Mouse (Mus musculus) frontal cortex, adult 2 months (tissue): Measurements from ENCODE around the gene Zfp874a. TPM values are rescaled to one million over a fixed set of nuclear protein-coding genes. Genes with fewer than 3 reads are reported as not detected.
"Not testable (repeated sequence)": the region's sequence is repeated elsewhere in the genome, so short reads cannot be mapped to it uniquely, and the experiment has no call there.

Source experiments
- DNase-seq, 2 experiments: peaks; one replicate each; pipeline ENCODE4 v3.0.0; 2022; ENCODE audit warnings: low spot score in 1 of 2; ENCODE audit errors: extremely low spot score in 1 of 2
- polyA plus RNA-seq: library from polyadenylated mRNA; depleted of rRNA; stranded (reverse); fragments of >200 nt; gene quantifications from 2 replicates; pipeline ENCODE4 v1.2.3, GENCODE M21; 2012; rRNA removed

Zfp874a gene
- polyA plus RNA-seq, 1 experiment = 8.4 TPM

DNA sequence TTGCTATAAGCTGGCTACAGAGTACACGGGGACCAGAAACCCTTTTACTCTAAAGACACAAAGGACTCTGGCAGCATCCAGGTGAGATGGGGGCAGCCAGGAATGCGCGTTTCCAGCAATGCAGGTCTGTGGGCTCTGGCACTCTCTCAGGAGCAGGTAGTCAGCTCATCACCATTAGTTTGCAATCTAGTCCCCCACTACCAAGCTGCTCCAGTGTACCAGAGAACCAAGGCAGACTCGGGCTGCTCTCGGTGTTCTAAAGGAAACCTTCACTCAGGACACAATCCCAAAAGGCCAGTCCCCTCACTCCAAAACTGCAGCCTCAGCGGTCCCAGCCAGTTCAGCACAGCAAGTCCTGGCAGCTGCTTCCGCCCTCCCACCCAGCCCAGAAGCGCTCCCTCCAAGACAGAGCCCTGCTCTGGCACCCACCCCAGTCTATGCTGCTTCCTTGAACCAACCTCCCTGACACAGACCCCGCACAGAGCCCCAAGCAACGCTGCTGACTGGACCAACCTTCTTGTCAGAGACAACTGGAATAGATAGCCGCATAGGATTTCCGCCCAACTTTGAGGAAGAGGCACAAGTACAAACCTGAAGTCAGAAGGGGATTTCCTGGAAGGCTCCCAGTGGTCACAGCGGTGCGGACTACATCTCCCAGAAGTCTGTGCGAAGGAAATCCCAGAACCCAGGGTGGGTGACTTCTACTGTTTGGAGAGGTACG lies 52.1 kb downstream of the Zfp874a start, which contains the start of gene Zfp429:
TSS of gene Zfp429 (minus strand) at position 637 of the 721 bp plus-strand sequence.
- peak; percentile 41 to 80 for DNase-seq

DNA sequence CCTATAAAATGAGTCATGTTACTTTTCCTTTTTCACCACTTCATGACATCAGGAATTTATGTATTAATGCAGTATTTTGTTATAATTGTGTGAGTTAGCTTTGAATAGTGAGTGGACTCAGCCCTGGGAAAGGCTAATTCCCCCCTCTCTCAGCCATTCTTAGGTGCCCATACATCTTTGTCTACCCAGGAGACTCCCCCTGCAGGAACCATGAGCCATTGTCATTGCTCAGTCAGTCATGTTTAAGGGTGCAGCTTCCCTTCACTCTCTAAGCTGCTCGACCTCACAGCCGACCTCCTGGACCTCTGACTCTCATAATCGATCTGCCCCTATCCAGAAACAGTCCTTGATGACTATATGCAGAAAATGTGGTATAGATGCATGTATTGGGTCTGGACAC lies 75.2 kb downstream of the Zfp874a start:
- not testable (repeated sequence) for DNase-seq

DNA sequence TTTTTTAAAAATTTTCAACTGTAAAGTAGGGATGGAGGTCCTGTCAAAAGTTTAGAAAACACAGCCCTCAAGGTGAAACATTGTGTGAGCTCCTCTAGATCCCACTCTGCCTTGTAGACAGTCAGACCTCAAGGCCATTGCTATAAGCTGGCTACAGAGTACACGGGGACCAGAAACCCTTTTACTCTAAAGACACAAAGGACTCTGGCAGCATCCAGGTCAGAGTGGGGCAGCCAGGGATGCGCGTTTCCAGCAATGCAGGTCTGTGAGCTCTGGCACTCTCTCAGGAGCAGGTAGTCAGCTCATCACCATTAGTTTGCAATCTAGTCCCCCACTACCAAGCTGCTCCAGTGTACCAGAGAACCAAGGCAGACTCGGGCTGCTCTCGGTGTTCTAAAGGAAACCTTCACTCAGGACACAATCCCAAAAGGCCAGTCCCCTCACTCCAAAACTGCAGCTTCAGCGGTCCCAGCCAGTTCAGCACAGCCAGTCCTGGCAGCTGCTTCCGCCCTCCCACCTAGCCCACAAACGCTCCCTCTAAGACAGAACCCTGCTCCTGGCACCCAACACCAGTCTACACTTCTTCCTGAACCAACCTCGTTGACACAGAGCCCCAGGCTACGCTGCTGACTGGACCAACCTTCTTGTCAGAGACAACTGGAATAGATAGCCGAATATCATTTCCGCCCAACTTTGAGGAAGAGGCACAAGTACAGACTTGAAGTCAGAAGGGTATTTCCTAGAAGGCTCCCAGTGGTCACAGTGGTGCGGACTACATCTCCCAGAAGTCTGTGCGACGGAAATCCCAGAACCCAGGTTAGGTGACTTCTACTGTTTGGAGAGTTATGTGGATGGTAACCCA lies 76.1 kb downstream of the Zfp874a start, which contains the start of the genes Gm28041 and Zfp456:
TSS of gene Gm28041 (minus strand) at position 684 of the 862 bp plus-strand sequence.
TSS of gene Zfp456 (minus strand) at position 761 of the 862 bp plus-strand sequence.
- DNase-seq = peak; percentile 13 to 66

Other genes with a start within 250 kb of the Zfp874a start
- gene Zfp458, start 173.2 kb downstream of the Zfp874a start, polyA plus RNA-seq = 3.5 and 3.8 TPM in 2 replicates
- gene Zfp457, start 145.1 kb downstream of the Zfp874a start, polyA plus RNA-seq = 3.0 and 3.7 TPM in 2 replicates
- gene Zfp595, start 119.1 kb downstream of the Zfp874a start, polyA plus RNA-seq = 2.5 and 2.7 TPM in 2 replicates
- gene Gm28044, start 91.1 kb downstream of the Zfp874a start, polyA plus RNA-seq = not detected in 2 replicates
- 0.48 TPM in 2 replicates for gene Zfp953, start 91.0 kb downstream of the Zfp874a start, polyA plus RNA-seq
- 0.38 TPM in 1 of 2 replicates, not detected in the other for gene Gm28041, start 75.9 kb downstream of the Zfp874a start, polyA plus RNA-seq
- gene Zfp456, start 75.8 kb downstream of the Zfp874a start, polyA plus RNA-seq = 0.48 and 0.62 TPM in 2 replicates
- 3.2 and 3.4 TPM in 2 replicates for gene Zfp429, start 51.8 kb downstream of the Zfp874a start, polyA plus RNA-seq
- 2.3 and 2.5 TPM in 2 replicates for gene Zfp459, start 30.2 kb downstream of the Zfp874a start, polyA plus RNA-seq
- 8.2 and 9.4 TPM in 2 replicates for gene Zfp874b, start 32.6 kb upstream of the Zfp874a start, polyA plus RNA-seq
- gene Zfp58, start 48.9 kb upstream of the Zfp874a start, polyA plus RNA-seq = 5.6 and 5.8 TPM in 2 replicates
- gene Gm26965, start 74.5 kb upstream of the Zfp874a start, polyA plus RNA-seq = 0.06 TPM in 1 of 2 replicates, not detected in the other
- 25.7 and 33.8 TPM in 2 replicates for gene Zfp87, start 74.6 kb upstream of the Zfp874a start, polyA plus RNA-seq
- 4.6 and 5.3 TPM in 2 replicates for gene Zfp748, start 102.2 kb upstream of the Zfp874a start, polyA plus RNA-seq
- gene Zfp729b, start 158.1 kb upstream of the Zfp874a start, polyA plus RNA-seq = 3.0 and 4.1 TPM in 2 replicates
- not detected in 2 replicates for gene Gm49345, start 186.1 kb upstream of the Zfp874a start, polyA plus RNA-seq
- gene Zfp729a, start 186.2 kb upstream of the Zfp874a start, polyA plus RNA-seq = 3.1 and 4.1 TPM in 2 replicates
- 12.4 and 14.3 TPM in 2 replicates for gene Zfp738, start 235.4 kb upstream of the Zfp874a start, polyA plus RNA-seq